Mouse (Mus musculus) midbrain, embryonic 16.5 days (tissue): ENCODE measurements around the gene Ubr1. TPM values are rescaled to one million over a fixed set of nuclear protein-coding genes. Genes with fewer than 3 reads are reported as not detected.

Experiments
- ATAC-seq: fragments of 200-750 bp; cut with Nextera tagmentation; 2 replicates; pipeline ENCODE4 v1.8.0; 2017; ENCODE audit warnings: moderate TSS enrichment
- H3K27ac ChIP-seq: fragments of 300-500 bp; sonication (generic); 2 replicates; pipeline ENCODE4 v1.5.1; 2014; ENCODE audit warnings: mild to moderate bottlenecking, low read length, mixed read lengths
- H3K27me3 ChIP-seq: fragments of 300-500 bp; sonication (generic); 2 replicates; pipeline ENCODE4 v1.6.1; 2014; ENCODE audit warnings: low read depth, low read length, mixed read lengths; ENCODE audit not compliant: control insufficient read depth, insufficient read depth
- H3K36me3 ChIP-seq: fragments of 300-500 bp; sonication (generic); 2 replicates; pipeline ENCODE4 v1.6.1; 2014; ENCODE audit warnings: mild to moderate bottlenecking, low read length, moderate library complexity, mixed read lengths; ENCODE audit not compliant: control insufficient read depth, insufficient read depth
- H3K4me1 ChIP-seq: fragments of 300-500 bp; sonication (generic); 2 replicates; pipeline ENCODE4 v1.6.1; 2014; ENCODE audit warnings: mild to moderate bottlenecking, low read length, mixed read lengths; ENCODE audit not compliant: control insufficient read depth, insufficient read depth
- H3K4me2 ChIP-seq: fragments of 300-500 bp; sonication (generic); 2 replicates; pipeline ENCODE4 v1.6.1; 2014; ENCODE audit warnings: mild to moderate bottlenecking, low read length, mixed read lengths
- H3K4me3 ChIP-seq: fragments of 300-500 bp; sonication (generic); 2 replicates; pipeline ENCODE4 v1.5.1; 2014; ENCODE audit warnings: low read depth, mild to moderate bottlenecking, low read length, moderate library complexity, mixed read lengths
- H3K9ac ChIP-seq: fragments of 300-500 bp; sonication (generic); 2 replicates; pipeline ENCODE4 v1.6.1; 2014; ENCODE audit warnings: low read depth, low read length, mixed read lengths
- H3K9me3 ChIP-seq: fragments of 300-500 bp; sonication (generic); replicated peaks from 2 replicates; pipeline ENCODE4 v1.6.1; 2014; ENCODE audit warnings: mild to moderate bottlenecking, low read length, mixed read lengths; ENCODE audit not compliant: control insufficient read depth, poor library complexity, severe bottlenecking
- WGBS: fragments of 180-500 bp; shearing (Covaris S2); extraction: QIAGEN DNeasy Blood & Tissue Kit; methylation state at CpG from one replicate; pipeline ENCODE4 v1.1.7; 2014; 5-methylcytosine and 5-hydroxymethylcytosine counted together
- polyA plus RNA-seq: library from polyadenylated mRNA; unstranded; fragments of >200 nt; fragmentation: Nextera tagmentation; extraction: Ambion mirVana; gene quantifications from 2 replicates; pipeline ENCODE4 v1.2.1, GENCODE M21; 2015

The Ubr1 gene
- polyA plus RNA-seq, 1 experiment from 2014 or later, result 38.9 TPM

- no peak overlapping the region for H3K4me2 ChIP-seq
- no peaks in the 10 kb centered on the region for H3K9me3 ChIP-seq
- H3K27ac ChIP-seq, result no peak overlapping the region
- H3K27me3 ChIP-seq, result no peaks in the 10 kb centered on the region
- H3K4me3 ChIP-seq, result no peak overlapping the region
- ATAC-seq, result no peak
- no peaks in the 10 kb centered on the region for H3K4me1 ChIP-seq
- peaks cover 38% of the 10 kb centered on the region for H3K36me3 ChIP-seq
- 96% methylated on average over 3 of the region's 3 CpGs for WGBS
- no peak overlapping the region for H3K9ac ChIP-seq
Observed at GRCm38 (mm10) chr2:120896361-120896760, 74.2 kb downstream of the Ubr1 start.

- H3K4me3 ChIP-seq, result no peak overlapping the region
- no peaks in the 10 kb centered on the region for H3K4me1 ChIP-seq
- peaks cover 19% of the 10 kb centered on the region for H3K36me3 ChIP-seq
- H3K27me3 ChIP-seq, result no peaks in the 10 kb centered on the region
- H3K9me3 ChIP-seq, result no peaks in the 10 kb centered on the region
- H3K27ac ChIP-seq, result no peak overlapping the region
- no peak overlapping the region for H3K4me2 ChIP-seq
- 92% methylated on average over 5 of the region's 5 CpGs for WGBS
- no peak for ATAC-seq
- no peak overlapping the region for H3K9ac ChIP-seq
Observed at GRCm38 (mm10) chr2:120887601-120888000, 82.9 kb downstream of the Ubr1 start.

- Histone ChIP-seq H3K4me3 (no peak overlapping the region), H3K27me3 (no peaks in the 10 kb centered on the region), H3K4me1 (no peaks in the 10 kb centered on the region), H3K9me3 (no peaks in the 10 kb centered on the region), H3K27ac (no peak overlapping the region), H3K9ac (no peak overlapping the region), H3K4me2 (no peak overlapping the region), H3K36me3 (peaks cover 23% of the 10 kb centered on the region)
- ATAC-seq, result no peak
- WGBS, result 82% methylated on average over 2 of the region's 2 CpGs
Observed at GRCm38 (mm10) chr2:120873192-120873591, 97.3 kb downstream of the Ubr1 start.

GRCm38 (mm10) chr2:120871447-120872336, 98.8 kb downstream of the Ubr1 start:
- no peaks in the 10 kb centered on the region for H3K27me3 ChIP-seq
- H3K9me3 ChIP-seq, result no peaks in the 10 kb centered on the region
- peaks cover 18% of the 10 kb centered on the region for H3K36me3 ChIP-seq
- no peak overlapping the region for H3K9ac ChIP-seq
- no peak overlapping the region for H3K4me3 ChIP-seq
- 84% methylated on average over 9 of the region's 9 CpGs for WGBS
- H3K4me1 ChIP-seq, result no peaks in the 10 kb centered on the region
- ATAC-seq, result no peak
- H3K27ac ChIP-seq, result no peak overlapping the region
- H3K4me2 ChIP-seq, result no peak overlapping the region

- Histone ChIP-seq H3K9me3 (no peaks in the 10 kb centered on the region), H3K27me3 (no peaks in the 10 kb centered on the region), H3K4me2 (no peak overlapping the region), H3K36me3 (peaks cover 23% of the 10 kb centered on the region), H3K9ac (no peak overlapping the region), H3K27ac (no peak overlapping the region), H3K4me1 (no peaks in the 10 kb centered on the region), H3K4me3 (no peak overlapping the region)
- WGBS, result 95% methylated on average over 5 of the region's 5 CpGs
- ATAC-seq, result no peak
Observed at GRCm38 (mm10) chr2:120867336-120867735, 103.2 kb downstream of the Ubr1 start.

- H3K4me3 ChIP-seq, result no peak overlapping the region
- H3K27me3 ChIP-seq, result no peaks in the 10 kb centered on the region
- no peak for ATAC-seq
- H3K9ac ChIP-seq, result no peak overlapping the region
- 48% methylated on average over 1 of the region's 1 CpGs for WGBS
- H3K9me3 ChIP-seq, result no peaks in the 10 kb centered on the region
- H3K4me1 ChIP-seq, result no peaks in the 10 kb centered on the region
- H3K36me3 ChIP-seq, result peaks cover 29% of the 10 kb centered on the region
- H3K27ac ChIP-seq, result no peak overlapping the region
- no peak overlapping the region for H3K4me2 ChIP-seq
Observed at GRCm38 (mm10) chr2:120866561-120866960, 104.0 kb downstream of the Ubr1 start.

- 97% methylated on average over 1 of the region's 1 CpGs for WGBS
- ATAC-seq, result no peak
- H3K36me3 ChIP-seq, result peaks cover 31% of the 10 kb centered on the region
Observed at GRCm38 (mm10) chr2:120863389-120863788, 107.1 kb downstream of the Ubr1 start.

GRCm38 (mm10) chr2:120860699-120861098, 109.8 kb downstream of the Ubr1 start:
- Histone ChIP-seq H3K9ac (no peak overlapping the region), H3K9me3 (no peaks in the 10 kb centered on the region), H3K4me3 (no peak overlapping the region), H3K36me3 (peaks cover 26% of the 10 kb centered on the region), H3K27ac (no peak overlapping the region), H3K4me2 (no peak overlapping the region), H3K4me1 (no peaks in the 10 kb centered on the region), H3K27me3 (no peaks in the 10 kb centered on the region)
- ATAC-seq, result no peak
- 94% methylated on average over 1 of the region's 1 CpGs for WGBS

More at GRCm38 (mm10) chr2:120863389-120863788, 107.1 kb downstream of the Ubr1 start:
- Histone ChIP-seq H3K4me3 (no peak overlapping the region), H3K27me3 (no peaks in the 10 kb centered on the region), H3K4me2 (no peak overlapping the region), H3K9me3 (no peaks in the 10 kb centered on the region), H3K4me1 (no peaks in the 10 kb centered on the region), H3K9ac (no peak overlapping the region), H3K27ac (no peak overlapping the region)

GRCm38 (mm10) chr2:120858131-120858530, 112.4 kb downstream of the Ubr1 start:
- no peak for ATAC-seq
- Histone ChIP-seq H3K9ac (no peak overlapping the region), H3K4me3 (no peak overlapping the region), H3K4me2 (no peak overlapping the region), H3K9me3 (no peaks in the 10 kb centered on the region), H3K27me3 (no peaks in the 10 kb centered on the region), H3K27ac (no peak overlapping the region), H3K4me1 (no peaks in the 10 kb centered on the region), H3K36me3 (peaks cover 16% of the 10 kb centered on the region)
- 84% methylated on average over 3 of the region's 3 CpGs for WGBS
